Mouse (Mus musculus): ENCODE data around the gene AA467197. TPM values are rescaled to one million over a fixed set of nuclear protein-coding genes. Genes with fewer than 3 reads are reported as not detected.
A peak's percentile ranks its signal among the peaks of the same experiment; 100 is the strongest.

AA467197 gene
- total RNA-seq, 2 experiments from 2014 or later: not detected

DNA sequence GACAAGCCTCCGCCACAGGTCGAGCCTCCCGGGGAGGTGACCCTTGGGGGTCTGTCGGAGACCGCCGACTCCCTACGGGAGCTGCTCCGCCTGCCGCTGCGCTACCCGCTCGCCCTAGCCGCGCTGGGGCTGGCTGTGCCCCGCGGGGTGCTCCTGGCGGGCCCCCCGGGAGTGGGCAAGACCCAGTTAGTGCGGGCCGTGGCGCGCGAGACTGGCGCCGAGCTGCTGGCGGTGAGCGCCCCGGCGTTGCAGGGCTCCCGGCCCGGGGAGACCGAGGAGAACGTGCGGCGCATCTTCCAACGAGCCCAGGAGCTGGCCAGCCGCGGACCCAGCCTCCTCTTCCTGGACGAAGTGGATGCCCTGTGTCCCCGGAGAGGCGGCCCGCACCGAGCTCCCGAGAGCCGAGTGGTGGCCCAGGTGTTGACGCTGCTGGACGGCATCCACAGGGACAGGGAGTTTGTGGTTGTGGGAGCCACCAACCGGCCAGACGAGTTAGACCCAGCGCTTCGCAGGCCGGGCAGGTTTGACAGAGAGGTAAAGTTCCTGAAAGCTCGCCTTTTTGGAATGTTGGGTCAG, 5.5 kb upstream of the AA467197 start:
- no peak for DNase-seq (ENCODE audit: low spot score)

DNA sequence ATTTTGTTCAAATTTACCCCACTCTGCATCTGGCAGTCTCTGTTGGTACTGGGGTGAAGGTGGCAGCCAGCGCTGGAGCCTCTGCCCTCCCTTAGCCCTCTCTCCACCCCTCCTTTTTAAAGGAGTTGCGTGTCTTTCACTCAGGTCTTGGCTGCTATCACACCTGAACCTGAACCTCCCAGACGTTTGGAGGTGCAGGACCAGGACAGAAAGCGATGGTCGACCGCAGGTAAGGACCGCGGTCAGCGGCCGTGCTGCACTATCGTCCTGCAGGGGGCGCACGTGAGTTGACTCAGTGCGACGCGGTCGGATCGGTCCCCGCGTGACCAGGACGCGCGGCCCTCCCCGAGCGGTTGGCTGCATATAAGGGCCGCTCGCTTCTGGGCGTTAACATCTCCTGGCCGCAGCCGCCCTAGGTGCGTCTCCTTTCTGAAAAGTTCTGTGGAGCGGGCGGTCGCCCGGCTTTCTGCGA, 776 bp downstream of the AA467197 start:
- intact Hi-C loops (cut with DNase I): loop anchor here (1.0 to 10.0 kb wide), 2 partner anchors 31 to 117 kb away; no protein-coding TSS in a partner anchor
- DNase-seq (ENCODE audit: low spot score): peak; percentile 29

More for the DNA sequence above, 5.5 kb upstream of the AA467197 start:
- intact Hi-C loops (cut with DNase I): loop anchor here (10.0 kb wide), 1 partner anchor 123 kb away; no protein-coding TSS in a partner anchor

DNA sequence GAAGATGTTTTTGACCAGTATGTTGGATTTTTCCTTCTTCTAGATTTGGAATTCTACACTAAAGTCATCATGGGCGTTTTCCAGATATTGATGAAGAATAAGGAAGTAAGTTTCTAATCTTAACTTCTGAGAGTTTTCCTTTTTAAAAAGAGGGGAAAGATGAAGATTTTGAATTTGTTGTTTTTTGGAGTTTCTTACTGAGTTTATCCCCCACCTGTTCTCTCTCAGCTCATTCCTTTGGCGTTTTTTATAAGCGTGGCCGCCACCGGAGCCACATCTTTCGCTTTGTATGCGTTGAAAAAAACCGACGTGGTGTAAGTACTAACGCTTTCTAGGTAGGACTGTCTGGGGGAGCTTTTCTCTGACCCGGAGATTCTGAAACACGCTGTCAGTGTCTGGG, 1.2 kb downstream of the AA467197 start:
- intact Hi-C loops (cut with DNase I): loop anchor here (10.0 kb wide), 1 partner anchor 117 kb away; no protein-coding TSS in a partner anchor
- no peak for DNase-seq (ENCODE audit: low spot score)

DNA sequence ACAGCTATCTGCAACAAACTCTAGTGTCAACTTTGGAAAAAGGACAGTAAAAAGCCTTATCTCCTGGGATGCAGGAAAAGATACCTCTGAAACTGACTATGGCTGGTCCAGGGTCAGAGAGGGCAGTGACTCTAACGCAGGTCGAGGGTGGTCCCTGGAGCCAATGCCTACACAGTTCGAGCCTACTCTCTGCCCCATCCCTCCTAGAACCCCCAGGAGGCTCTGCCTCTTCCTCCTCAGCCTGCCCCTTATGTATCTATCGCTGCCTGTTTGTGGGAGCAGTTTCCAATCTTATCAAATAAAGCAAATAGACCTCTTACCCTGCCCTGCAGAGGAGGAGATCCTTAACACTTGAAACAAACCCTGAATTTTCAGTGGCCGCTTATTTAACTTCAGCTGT, 1.9 kb downstream of the AA467197 start:
- intact Hi-C loops (cut with DNase I): loop anchor here (10.0 kb wide), 1 partner anchor 116 kb away; no protein-coding TSS in a partner anchor
- DNase-seq (ENCODE audit: low spot score): no peak

DNA sequence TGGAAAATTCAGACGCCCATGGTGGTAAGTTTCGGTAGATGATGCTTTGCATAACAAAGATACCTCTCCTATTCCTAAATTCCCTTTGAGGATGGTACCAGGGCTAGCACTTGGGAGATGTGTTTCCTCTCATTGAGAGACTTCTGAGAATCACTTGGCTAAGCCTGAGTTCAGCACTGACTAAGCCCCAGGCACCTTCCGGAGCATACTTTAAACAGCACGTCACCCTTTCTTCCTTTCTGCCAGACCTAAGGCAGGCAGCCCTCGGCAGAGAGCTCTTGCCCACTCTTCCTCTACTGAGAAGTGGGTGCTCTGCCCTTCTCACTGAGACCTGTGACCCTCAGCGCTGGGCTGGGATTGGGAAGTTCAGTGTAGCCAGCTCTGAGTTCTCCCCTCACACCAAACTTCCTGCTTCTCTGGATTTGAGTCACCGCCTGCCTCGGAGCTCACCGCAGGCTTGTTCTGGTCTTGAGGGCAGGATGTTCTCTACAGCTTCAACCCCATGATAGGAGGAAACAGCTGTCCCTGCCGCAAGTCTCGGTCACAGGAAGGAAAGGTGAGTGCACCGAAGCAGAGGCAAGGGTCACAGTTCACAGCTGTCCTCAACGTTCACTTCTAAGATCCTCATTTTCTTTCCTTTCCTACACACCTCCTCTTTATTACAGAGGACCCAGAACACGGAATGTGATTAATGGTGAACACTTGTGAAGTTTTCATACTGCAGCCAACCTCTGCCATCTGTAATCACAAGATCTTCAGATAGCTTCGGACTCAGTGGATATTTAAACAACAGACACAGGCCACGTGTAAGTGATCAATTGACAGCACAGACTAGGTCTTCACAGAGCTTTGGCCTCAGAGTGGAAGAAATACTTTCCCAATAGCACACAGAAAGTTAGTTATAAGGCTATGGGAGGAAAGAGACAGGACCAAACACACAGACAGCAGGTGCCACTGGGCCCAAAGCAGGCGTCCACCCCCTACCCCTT, 15.6 kb downstream of the AA467197 start:
- DNase-seq (ENCODE audit: low spot score): peak; percentile 4
- intact Hi-C loops (cut with DNase I): no loop called here

DNA sequence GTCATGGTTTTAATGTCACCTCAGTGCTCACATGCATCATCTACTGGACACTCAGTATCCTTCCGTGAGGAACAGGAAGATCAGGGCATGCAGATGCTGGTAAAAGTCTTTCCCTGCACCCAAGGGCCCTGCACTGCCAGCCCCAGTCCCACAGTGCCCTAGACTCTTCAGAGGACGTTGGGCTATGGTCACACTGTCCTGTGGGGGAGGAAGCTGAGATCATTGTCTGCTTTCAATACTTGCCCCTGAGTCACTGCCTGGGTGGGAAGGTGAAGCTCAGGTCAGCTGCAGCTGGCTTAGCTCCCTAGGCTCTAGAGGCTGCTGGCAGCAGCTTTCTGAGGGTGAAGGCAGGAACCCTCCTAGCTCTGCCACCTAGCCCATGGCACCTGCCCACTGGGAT, 19.3 kb downstream of the AA467197 start:
- intact Hi-C loops (cut with DNase I): no loop called here
- DNase-seq (ENCODE audit: low spot score): no peak

DNA sequence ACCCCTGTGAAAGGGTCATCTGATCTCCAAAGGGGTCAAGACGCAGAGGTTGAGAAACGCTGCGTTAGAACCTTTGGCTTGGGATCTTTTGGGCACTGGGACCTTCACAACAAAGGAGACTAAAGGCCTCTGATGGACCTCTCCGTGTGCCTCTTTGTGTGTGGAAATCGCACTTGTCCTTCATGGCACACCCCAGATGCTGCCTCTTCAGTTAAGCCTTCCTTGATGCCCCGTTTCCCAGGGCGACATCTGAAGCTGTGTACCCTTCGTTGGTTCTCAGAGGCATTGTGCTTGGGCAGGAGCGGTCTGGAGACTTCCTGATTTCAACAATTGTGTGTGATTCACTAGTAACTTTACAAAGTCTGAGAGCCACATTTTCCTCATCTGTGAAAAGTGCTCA, 20.0 kb downstream of the AA467197 start:
- DNase-seq (ENCODE audit: low spot score): no peak
- intact Hi-C loops (cut with DNase I): no loop called here

DNA sequence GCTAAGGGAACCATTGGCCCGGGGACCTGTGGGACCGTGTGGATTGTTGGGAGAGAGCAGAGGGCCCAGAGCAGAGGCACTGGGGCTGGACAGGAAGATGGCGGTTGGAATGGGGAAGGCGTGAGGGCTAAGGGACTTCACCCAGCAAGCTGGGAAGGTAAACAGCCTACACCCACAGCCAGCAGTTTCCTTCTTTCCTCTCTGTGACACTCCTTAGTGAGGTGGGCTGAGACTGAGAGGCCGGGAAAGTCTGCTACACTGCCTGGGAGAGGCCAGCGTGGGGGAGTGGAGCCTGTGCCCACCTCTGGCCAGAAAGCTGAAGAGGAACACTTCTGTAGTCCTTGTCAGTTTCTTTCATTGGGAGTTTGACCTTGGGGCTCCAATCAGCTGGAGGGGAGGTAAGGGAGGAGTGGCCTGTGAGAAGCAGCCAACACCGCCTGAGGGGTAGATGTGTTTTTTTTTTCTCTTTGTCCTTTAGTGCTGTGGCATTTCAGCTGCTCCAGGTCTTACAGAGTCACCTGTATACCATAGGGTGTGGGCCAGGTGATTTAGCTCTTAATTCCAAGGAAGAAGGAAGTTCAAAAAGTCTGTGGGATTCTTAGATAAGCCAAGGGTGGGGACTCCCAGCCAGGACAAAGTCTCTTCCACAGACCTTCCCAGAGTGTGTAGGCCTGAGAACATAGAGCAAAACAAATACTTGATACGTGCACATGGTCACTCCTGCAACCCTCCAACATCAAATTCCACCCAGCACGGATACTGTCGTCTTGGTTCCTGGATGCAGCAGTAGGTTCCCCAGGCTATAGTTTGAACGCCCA, 21.1 kb downstream of the AA467197 start:
- intact Hi-C loops (cut with DNase I): no loop called here
- no peak for DNase-seq (ENCODE audit: low spot score)

DNA sequence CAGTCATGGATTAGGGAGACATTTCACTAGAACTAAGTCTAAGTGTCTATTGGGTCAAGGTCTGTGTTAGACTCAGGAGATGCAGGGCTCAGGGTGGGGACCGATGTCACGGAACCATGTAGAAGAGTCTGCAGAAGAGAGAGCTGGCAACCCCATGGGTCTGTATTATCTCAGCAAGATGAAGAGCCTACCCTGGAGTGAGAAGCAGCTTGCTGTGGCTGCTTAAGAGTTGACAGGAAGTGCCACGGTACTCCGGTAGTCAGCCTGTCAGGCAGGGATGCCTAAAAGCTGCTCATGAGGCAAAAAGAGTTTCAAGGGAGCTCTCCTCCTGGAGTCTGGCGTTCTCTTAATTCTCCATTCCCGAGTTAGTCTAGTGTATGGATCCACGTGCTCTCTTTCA, 23.0 kb downstream of the AA467197 start:
- intact Hi-C loops (cut with DNase I): loop anchor here (10.0 kb wide), 1 partner anchor 95 kb away; no protein-coding TSS in a partner anchor
- no peak for DNase-seq (ENCODE audit: low spot score)

DNA sequence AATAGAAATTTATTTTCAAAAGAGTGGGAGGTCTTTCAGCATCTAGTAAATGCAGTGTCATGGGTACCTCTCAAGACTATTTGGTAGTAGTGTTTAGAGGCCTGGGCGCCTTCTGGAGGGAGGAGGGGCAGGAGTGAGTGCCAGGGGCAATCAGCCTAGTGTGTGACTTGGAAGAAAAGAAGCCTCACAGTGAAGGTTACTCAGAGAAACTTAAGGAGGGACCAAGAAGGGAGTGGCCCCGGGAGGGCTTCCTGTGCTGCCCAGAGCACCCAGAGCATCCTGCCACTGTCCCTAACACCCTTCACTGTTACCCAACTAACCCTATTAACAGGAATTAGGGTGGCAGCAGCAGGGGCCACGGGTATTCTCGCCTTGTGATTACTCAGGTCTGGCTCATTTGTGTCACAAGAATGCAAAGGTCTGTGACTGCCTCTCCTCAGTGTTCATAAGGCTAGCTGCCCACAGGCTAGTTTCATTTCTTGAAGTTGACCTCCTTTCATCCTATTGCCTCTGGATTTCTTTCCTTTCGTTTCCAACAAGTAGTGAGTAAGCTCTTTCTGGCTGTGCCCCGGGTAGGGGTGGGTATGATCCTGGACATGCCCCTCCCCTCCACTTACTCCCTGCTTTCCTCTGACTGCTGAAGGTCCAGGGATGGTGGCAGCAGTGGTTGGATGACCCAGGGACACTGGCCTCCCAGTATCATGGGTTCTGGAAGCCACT, 28.6 kb downstream of the AA467197 start:
- intact Hi-C loops (cut with DNase I): loop anchor here (10.0 kb wide), 1 partner anchor 89 kb away; no protein-coding TSS in a partner anchor
- DNase-seq (ENCODE audit: low spot score): no peak

DNA sequence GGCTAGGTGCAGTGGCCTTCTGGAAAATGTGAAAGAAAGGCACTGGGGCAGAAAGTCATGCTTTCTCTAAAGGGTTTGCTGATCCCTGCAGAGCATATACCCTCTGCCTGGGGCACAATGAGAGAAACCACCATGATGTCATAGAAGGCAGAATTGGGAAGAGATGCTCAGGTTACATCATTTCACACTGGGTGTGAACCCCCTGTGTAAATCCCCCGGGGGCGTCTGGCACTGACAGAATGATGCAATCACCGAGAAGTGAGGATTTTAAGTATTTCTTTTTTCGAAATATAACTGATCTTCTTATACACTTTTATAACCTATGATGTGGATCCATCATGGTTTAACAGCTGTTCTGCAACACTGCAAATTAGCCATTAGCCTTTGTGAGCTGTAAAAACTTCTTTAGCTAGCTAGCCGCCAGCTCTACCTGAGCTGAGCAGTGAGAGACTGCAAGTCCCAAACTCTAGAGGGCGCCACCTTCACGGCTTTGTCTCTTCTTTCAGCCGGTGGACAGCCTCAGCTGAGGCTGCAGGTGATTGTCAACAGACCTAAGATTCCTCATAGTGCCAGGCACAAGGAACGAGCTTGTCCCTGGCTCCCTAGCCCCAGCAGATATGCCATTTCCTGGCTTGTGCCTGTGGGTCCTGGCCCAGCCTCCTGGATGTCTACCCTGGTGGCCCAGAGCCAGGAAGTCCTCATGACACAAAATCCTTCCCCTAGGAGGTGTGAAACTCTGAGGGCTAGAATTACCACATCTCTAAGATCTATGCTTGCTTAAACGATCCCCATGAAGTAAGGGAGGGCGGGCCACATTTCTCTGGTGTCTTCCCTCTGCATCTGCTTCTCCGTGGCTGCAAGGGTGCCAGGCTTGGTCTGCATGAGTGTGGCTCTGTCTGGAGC, 29.4 kb downstream of the AA467197 start:
- intact Hi-C loops (cut with DNase I): loop anchor here (10.0 kb wide), 1 partner anchor 89 kb away; no protein-coding TSS in a partner anchor
- no peak for DNase-seq (ENCODE audit: low spot score)

DNA sequence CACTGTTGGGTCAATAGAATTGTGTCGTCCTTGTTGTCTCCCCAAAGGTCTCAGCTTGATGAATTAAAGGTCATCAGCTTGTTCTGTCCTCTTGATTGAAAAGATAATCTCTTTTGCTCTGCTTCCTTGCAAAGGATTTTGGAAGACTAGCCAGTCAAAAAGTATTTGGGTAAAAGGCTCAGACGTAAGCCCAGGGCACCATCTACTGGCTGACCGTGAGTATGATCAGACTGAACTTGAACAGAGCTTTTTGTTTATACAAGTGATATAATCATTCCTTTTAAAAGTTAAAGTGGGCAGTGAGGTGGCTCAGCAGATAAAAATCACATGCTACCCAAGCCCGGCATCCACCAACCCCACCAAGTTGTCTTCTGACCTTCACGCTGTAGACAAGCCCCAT, 31.1 kb downstream of the AA467197 start:
- intact Hi-C loops (cut with DNase I): loop anchor here (1.0 to 10.0 kb wide), 2 partner anchors 31 to 87 kb away; no protein-coding TSS in a partner anchor
- no peak for DNase-seq (ENCODE audit: low spot score)

DNA sequence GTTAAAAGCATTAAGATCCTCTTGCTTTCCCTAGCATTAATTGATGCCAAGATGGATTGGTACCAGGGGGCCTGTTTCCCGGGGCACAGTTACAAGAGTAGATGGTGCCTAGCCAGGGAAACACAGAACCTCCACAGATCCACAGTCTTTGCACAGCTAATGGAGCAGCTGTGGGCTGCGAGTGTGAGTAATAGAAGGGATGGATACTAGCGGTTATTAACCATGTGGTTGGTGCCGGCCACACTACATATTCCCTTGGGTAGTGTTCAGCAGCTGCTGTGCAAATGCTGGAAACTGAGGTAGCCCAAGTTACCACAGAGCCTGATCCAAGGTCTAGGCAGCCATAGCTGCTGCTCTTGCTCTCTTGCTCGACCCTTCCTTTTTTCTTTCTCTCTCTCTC, 34.9 kb downstream of the AA467197 start:
- no peak for DNase-seq (ENCODE audit: low spot score)
- intact Hi-C loops (cut with DNase I): no loop called here

DNA sequence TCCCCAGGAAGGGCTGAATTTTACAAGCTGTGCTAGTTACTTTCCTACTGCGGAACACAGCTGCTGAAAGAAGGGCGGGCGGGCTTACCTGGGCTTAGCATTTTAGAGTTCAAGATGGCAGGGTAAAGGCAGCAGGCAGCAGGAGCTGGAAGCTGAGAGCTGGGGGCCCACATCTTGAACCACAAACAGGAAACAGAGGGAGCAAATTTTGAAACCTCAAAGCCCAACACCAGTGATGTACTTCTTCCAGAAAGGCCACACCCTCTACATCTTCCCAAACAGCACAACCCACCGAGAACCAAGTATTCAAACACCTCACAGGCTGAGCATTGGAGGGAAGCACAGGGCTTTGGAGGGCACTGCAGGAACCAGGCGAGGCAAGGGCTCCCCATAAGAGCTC, 36.1 kb downstream of the AA467197 start:
- intact Hi-C loops (cut with DNase I): no loop called here

DNA sequence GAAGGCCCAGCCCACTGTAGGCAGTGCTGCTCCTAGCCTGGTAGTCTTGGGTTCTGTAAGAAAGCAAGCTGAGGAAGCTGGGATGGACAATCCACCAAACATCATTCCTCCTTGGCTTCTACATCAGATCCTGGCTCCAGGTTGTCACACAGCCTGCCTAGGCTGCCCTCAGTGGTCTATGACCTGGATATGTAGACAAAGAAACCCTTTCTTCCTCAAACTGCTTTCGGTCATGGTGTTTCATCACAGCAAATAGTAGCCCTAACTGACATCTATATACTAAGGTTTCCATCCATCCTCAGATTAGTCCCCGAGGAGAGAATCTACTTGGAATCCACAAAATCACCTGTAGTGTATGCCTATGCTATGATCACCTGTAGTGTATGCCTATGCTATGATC, 38.3 kb downstream of the AA467197 start:
- intact Hi-C loops (cut with DNase I): no loop called here
- no peak for DNase-seq (ENCODE audit: low spot score)

More for the DNA sequence above, 36.1 kb downstream of the AA467197 start:
- DNase-seq (ENCODE audit: low spot score): no peak

DNA sequence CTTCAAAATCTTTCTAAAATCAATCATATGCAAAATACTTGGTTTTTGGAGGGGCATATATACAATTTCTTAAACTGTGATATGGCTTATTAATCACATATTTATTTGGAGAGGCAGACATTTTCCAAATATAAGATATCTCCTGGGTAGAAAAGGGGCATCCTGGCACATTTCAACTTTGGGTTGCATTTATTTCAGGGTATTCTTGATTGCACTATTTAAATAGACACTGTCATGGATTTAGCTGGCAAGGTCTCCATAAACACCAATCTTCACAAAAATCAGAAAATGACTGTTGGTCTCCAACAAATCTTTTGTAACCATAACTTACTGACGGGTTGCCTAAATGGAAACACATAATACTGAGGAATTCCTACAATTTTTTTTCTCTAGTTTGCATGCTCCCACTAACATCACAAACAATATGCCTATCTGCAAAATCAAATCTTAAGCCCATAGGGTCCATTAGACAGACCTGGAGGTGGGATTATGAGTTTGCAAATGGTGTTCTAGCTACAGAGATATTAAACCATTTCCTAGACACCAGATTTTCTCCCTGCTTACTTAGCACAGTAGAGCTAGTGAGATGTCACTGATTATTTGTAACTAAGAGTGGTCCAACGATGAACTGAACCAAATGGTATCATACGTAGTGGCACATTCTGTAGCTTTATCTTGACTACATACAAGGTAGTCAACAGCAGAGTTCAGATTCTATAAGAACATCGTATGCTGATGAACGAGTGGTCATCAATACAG, 44.8 kb downstream of the AA467197 start:
- intact Hi-C loops (cut with DNase I): no loop called here
- DNase-seq (ENCODE audit: low spot score): no peak

DNA sequence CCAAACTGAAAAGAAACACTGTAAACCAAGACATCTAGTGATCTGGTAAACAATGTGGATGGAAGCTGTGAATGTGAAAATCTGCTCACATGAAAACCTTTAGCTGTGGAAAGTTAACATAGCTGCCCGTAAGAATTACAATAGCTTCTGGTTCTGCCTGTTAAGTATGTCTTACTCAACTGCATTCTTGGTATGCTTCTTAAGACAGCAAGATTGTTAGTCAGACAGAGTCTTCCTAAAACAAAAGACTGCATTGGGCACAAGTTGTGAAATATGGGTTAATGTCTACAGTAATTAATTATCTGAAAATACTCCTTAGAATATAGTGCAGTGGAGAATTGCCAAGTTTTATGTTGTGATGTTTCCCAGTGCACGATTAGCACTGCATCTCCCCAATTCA, 45.7 kb downstream of the AA467197 start:
- DNase-seq (ENCODE audit: low spot score): no peak
- intact Hi-C loops (cut with DNase I): no loop called here

Measured in heart, postnatal 25 days (tissue).